Mouse (Mus musculus) ES-E14 (cell line): ENCODE measurements around the gene Nf2. TPM values are rescaled to one million over a fixed set of nuclear protein-coding genes. Genes with fewer than 3 reads are reported as not detected.

Experiments
- DNase-seq: peaks from one replicate; pipeline ENCODE4 v3.0.0-alpha.2; 2013; ENCODE audit warnings: low read depth, low spot score
- H3K27ac ChIP-seq: 2 replicates; pipeline ENCODE4 v1.5.1; 2012; ENCODE audit warnings: low read depth, mild to moderate bottlenecking, low read length, moderate library complexity, mixed read lengths; ENCODE audit not compliant: poor library complexity, insufficient read depth, severe bottlenecking
- H3K36me3 ChIP-seq: 2 replicates; pipeline ENCODE4 v1.6.1; 2012; ENCODE audit warnings: mild to moderate bottlenecking, low read length, moderate library complexity, mixed read lengths; ENCODE audit not compliant: control insufficient read depth, poor library complexity, insufficient read depth, severe bottlenecking
- H3K4me1 ChIP-seq, 2 experiments: fragments of 150-350 bp in 1 of 2; sonication (generic) in 1 of 2; 2 replicates each; pipeline ENCODE4 v1.6.1; 2012; ENCODE audit warnings: low read length in 2 of 2, mild to moderate bottlenecking in 1 of 2, mixed read lengths in 1 of 2; ENCODE audit not compliant: control insufficient read depth in 2 of 2, insufficient read depth in 2 of 2, poor library complexity in 1 of 2
- H3K4me3 ChIP-seq, 2 experiments: fragments of 150-350 bp in 1 of 2; sonication (generic) in 1 of 2; 2 replicates each; pipeline ENCODE4 v1.5.1; 2012; ENCODE audit warnings: low read length in 2 of 2, low read depth in 1 of 2, mild to moderate bottlenecking in 1 of 2, mixed read lengths in 1 of 2; ENCODE audit not compliant: insufficient read depth in 1 of 2, poor library complexity in 1 of 2, severe bottlenecking in 1 of 2
- H3K9ac ChIP-seq: 2 replicates; pipeline ENCODE4 v1.6.1; 2012; ENCODE audit warnings: low read depth, mild to moderate bottlenecking, low read length, mixed read lengths; ENCODE audit not compliant: poor library complexity, insufficient read depth, severe bottlenecking
- H3K9me3 ChIP-seq: fragments of 150-350 bp; sonication (generic); 2 replicates; pipeline ENCODE4 v1.6.1; 2012; ENCODE audit warnings: low read depth, mild to moderate bottlenecking, low read length; ENCODE audit not compliant: control insufficient read depth, insufficient read depth
- CHD2 ChIP-seq: IDR thresholded peaks from 2 replicates; pipeline ENCODE4 v1.6.1; 2014; ENCODE audit warnings: mild to moderate bottlenecking, low read depth, low read length, inconsistent platforms
- HCFC1 ChIP-seq: IDR thresholded peaks from 2 replicates; pipeline ENCODE4 v1.6.1; 2012; ENCODE audit warnings: low read length, inconsistent platforms, borderline replicate concordance; ENCODE audit not compliant: insufficient read depth
- MAFK ChIP-seq: IDR thresholded peaks from 2 replicates; pipeline ENCODE4 v1.6.1; 2014; ENCODE audit warnings: mild to moderate bottlenecking, low read depth, low read length, inconsistent platforms; ENCODE audit not compliant: insufficient read depth
- ZC3H11A ChIP-seq: IDR thresholded peaks from 2 replicates; pipeline ENCODE4 v1.6.1; 2012; ENCODE audit warnings: low read depth, mild to moderate bottlenecking, inconsistent platforms, low read length, borderline replicate concordance
- ZNF384 ChIP-seq: IDR thresholded peaks from 2 replicates; pipeline ENCODE4 v1.6.1; 2012; ENCODE audit warnings: low read depth, low read length, inconsistent platforms
- in situ Hi-C, 2 experiments: fragments of 600-800 bp; cut with MboI; formaldehyde crosslinking; loops; one replicate each; pipeline ENCODE4 v1.15.1; 2025; ENCODE audit warnings: low sequenced_read_pairs in 2 of 2, inconsistent platforms in 1 of 2; ENCODE audit not compliant: unreplicated experiment in 2 of 2
- total RNA-seq: library from RNA; depleted of rRNA; stranded (reverse); fragments of 300-350 nt; gene quantifications from 2 replicates; pipeline ENCODE4 v1.2.3, GENCODE M21; 2012

Gene Nf2
- total RNA-seq, 1 experiment, result 53.8 TPM

DNA sequence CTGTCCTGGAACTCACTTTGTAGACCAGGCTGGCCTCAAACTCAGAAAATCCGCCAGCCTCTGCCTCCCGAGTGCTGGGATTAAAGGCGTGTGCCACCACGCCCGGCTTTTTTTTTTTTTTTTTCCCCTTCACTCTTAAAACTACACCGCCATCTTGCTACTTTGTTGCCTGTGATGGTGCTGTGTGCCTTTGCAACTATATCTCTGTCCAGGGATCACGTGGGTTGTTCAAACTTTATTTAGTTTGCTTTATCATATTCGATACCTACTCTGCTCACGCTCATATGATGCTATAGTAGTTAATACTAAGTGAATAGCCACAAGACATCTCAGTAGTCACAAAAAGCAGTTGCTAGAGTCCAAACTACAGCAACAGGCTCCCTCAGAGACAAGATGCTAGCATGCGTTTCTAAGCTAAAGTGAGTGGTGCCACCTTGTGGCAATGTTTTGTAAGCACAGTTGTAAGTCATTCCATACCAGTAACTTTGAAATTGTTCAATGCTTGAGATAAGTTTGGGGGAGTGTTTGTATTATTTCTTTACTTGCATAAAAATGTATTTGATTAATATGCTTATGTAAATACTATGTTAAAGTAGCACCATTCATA, 16.4 kb upstream of the Nf2 start:
- in situ Hi-C loops, result no loop called here
- H3K4me3 ChIP-seq, result no peak overlapping the region
- H3K27ac ChIP-seq, result no peak overlapping the region; the same call in 1 of the 2 replicates
- DNase-seq, result peak; percentile 84
- no peak overlapping the region for H3K9ac ChIP-seq
- no peaks in the 10 kb centered on the region for H3K9me3 ChIP-seq
- H3K36me3 ChIP-seq, result no peaks in the 10 kb centered on the region
- H3K4me1 ChIP-seq, result peaks cover 7% of the 10 kb centered on the region in 2 experiments; a peak in 3 of 4 replicates
- TF ChIP-seq HCFC1, result no peak
- no peak for TF ChIP-seq CHD2
- no peak for TF ChIP-seq MAFK
- peak; percentile 78; the same call in 1 of the 2 replicates for TF ChIP-seq ZC3H11A
- TF ChIP-seq ZNF384, result peak; percentile 68

DNA sequence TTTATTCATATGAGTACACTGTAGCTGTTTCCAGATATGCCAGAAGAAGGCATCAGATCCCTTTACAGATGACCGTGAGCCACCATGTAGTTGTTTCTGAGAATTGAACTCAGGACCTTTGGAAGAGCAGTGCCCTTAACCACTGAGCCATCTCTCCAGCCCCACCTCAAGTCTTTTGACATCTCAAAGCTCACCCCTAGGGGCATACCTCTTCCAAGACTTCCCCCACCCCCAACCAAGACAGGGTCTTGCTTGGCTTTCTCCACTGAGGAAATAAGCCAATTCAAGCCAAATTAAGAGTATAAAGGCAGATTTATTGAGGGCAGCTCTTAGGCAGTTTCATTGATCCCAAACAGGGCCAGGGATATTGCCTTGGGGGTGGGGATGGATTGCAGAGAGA, 13.4 kb upstream of the Nf2 start:
- DNase-seq, result no peak
- Histone ChIP-seq H3K4me3 (no peak overlapping the region), H3K9me3 (no peaks in the 10 kb centered on the region), H3K27ac (peak overlapping the region; percentile 64; the same call in 1 of the 2 replicates), H3K36me3 (no peaks in the 10 kb centered on the region), H3K9ac (no peak overlapping the region), H3K4me1 (peaks cover 7 to 17% of the 10 kb centered on the region in 2 experiments)
- in situ Hi-C loops, result no loop called here
- TF ChIP-seq CHD2 (no peak), ZC3H11A (no peak), ZNF384 (no peak), MAFK (no peak), HCFC1 (no peak)

DNA sequence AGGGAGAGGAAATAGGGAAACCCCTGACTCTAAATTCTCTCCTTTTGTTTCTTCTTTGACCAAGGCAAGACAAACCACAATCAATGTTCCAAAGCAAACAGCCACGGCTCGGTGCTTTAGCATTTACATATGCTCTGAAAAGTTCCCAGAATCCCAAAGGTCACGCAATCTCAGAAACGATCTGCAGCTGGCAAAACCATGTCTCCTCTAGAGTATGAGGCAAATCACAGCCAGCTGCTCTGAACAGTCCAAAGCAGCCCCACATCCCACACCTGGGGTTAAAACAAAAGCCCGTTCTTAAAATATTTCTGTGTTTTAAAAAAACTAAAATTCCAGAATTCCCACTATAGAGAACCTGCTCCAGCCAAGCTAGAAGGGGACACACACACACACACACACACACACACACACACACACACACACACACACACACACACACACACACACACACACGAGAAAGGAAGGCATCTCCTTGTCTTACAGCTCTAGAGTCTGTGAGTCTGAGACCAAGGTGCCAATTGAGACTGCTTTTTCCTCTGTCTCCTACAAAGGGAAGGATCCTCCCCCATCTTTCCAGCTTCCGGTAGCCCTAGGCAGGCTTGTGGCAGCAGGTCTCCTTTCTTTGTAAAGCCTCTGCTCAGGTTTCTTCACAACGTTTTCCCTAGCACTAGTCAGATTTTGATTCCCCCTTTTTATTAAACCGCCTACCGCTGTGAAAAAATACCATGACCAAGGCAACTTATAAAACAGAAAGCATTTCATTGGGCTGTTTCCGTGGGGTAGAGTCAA, 12.7 kb upstream of the Nf2 start:
- in situ Hi-C loops, result no loop called here
- H3K27ac ChIP-seq, result peak overlapping the region; percentile 64; the same call in 1 of the 2 replicates
- no peaks in the 10 kb centered on the region for H3K9me3 ChIP-seq
- TF ChIP-seq MAFK (no peak), ZNF384 (no peak), ZC3H11A (no peak)
- peak overlapping the region; percentile 45; the same call in 1 of the 2 replicates for H3K9ac ChIP-seq
- 0 out of 4 replicates have a peak overlapping the region, but pooled peaks of 1 of the 2 experiments have one; percentile 18 for H3K4me3 ChIP-seq
- no peak for DNase-seq
- no peaks in the 10 kb centered on the region for H3K36me3 ChIP-seq
- H3K4me1 ChIP-seq, result peaks cover 7 to 19% of the 10 kb centered on the region in 2 experiments

DNA sequence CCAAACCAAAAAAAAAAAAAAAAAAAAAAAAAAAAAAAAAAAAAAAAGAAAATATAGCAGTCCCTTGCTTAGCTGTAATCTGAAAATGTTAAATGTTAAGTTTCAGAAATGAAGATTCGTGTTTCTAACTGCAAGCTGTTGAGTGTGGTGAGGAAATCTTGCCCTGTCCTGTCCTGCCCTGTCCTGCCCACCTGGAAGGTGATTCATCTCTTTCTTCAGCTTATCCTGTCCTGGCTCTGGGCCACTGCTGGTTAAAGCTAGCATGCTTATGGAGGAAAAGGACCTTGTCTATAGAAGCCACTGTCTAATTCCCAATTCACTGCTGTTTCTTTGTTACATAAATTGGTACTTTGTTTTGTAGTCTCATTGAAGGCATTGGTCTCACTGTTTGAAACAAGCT, 11.7 kb upstream of the Nf2 start:
- Histone ChIP-seq H3K9me3 (no peaks in the 10 kb centered on the region), H3K9ac (no peak overlapping the region), H3K36me3 (no peaks in the 10 kb centered on the region), H3K4me3 (no peak overlapping the region), H3K4me1 (peaks cover 7 to 20% of the 10 kb centered on the region in 2 experiments), H3K27ac (peak overlapping the region; percentile 64; the same call in 1 of the 2 replicates)
- in situ Hi-C loops, result no loop called here
- no peak for DNase-seq
- TF ChIP-seq MAFK (no peak), ZNF384 (no peak), ZC3H11A (no peak), CHD2 (no peak), HCFC1 (no peak)
